Mouse (Mus musculus): ENCODE data around the gene Gm9833. TPM values are rescaled to one million over a fixed set of nuclear protein-coding genes. Genes with fewer than 3 reads are reported as not detected.

Gm9833 gene
- polyA plus RNA-seq, 1 experiment from 2014 or later: 4.7 TPM

DNA sequence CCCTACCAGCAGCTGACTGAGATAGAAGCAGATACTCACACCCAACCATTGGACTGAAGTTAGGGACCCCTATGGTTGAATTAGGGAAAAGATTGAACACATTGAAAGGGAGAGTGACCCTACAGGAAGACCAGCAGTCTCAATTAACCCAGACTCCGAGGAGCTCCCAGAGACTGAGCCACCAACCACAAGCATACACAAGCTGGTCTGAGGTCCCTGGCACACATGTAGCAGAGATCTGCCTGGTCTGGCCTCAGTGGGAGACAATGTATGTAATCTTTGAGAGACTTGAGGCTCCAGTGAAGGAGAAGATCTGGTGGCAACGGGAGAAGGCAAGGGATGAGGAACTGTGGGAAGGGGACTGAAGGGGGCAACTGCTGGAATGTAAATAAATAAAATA lies 23.7 kb downstream of the Gm9833 start:
- Histone ChIP-seq H3K9ac (ENCODE audit: low read length) (no peak overlapping the region), H3K9me3 (ENCODE audit: control insufficient read depth, low read length) (no peaks in the 10 kb centered on the region), H3K4me2 (ENCODE audit: low read depth, severe bottlenecking) (no peak overlapping the region), H3K27ac (replicated peaks; ENCODE audit: low read depth, low read length) (no peak overlapping the region), H3K27me3 (ENCODE audit: control insufficient read depth, insufficient read depth, low read length) (no peaks in the 10 kb centered on the region), H3K4me3 (ENCODE audit: low read depth, low read length) (no peak overlapping the region), H3K4me1 (ENCODE audit: control insufficient read depth, insufficient read depth, low read length) (no peaks in the 10 kb centered on the region), H3K36me3 (ENCODE audit: control insufficient read depth, insufficient read depth, low read length) (no peaks in the 10 kb centered on the region)
- ATAC-seq (ENCODE audit: insufficient number of reproducible peaks, low FRiP score, low TSS enrichment, low read depth) (no peak), DNase-seq (ENCODE audit: low spot score) (no peak)
- 76% methylated on average over 2 of the region's 2 CpGs for WGBS

DNA sequence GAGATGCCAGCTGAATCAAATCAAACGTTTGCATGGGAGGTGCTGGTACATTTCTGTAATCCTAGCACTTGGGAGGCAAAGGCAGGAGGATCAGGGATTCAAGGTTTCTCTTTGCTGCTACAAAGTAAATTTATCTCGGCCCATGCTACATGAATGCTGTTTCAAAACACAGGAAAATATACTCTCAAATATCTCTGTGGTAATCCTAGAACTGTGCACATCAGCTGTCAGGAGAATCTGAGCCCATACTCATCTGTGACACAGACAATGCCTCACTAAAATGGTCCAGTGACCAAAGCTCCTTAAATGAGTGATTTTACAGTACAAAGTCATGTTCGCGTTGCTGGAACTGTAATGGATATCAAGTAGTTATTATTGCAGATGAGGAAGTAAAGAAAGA lies 24.3 kb downstream of the Gm9833 start:
- no peak overlapping the region for H3K27ac ChIP-seq (replicated peaks; ENCODE audit: low read depth, low read length)
- H3K4me2 ChIP-seq (ENCODE audit: low read depth, severe bottlenecking): no peak overlapping the region
- no peaks in the 10 kb centered on the region for H3K9me3 ChIP-seq (ENCODE audit: control insufficient read depth, low read length)
- ATAC-seq (ENCODE audit: insufficient number of reproducible peaks, low FRiP score, low TSS enrichment, low read depth) (no peak), DNase-seq (ENCODE audit: low spot score) (no peak)
- no peak overlapping the region for H3K4me3 ChIP-seq (ENCODE audit: low read depth, low read length)
- no peaks in the 10 kb centered on the region for H3K36me3 ChIP-seq (ENCODE audit: control insufficient read depth, insufficient read depth, low read length)
- H3K9ac ChIP-seq (ENCODE audit: low read length): no peak overlapping the region
- H3K4me1 ChIP-seq (ENCODE audit: control insufficient read depth, insufficient read depth, low read length): no peaks in the 10 kb centered on the region
- 87% methylated on average over 4 of the region's 4 CpGs for WGBS
- no peaks in the 10 kb centered on the region for H3K27me3 ChIP-seq (ENCODE audit: control insufficient read depth, insufficient read depth, low read length)

GRCm38 (mm10) chr3:10112660-10113059 lies 24.8 kb downstream of the Gm9833 start:
- no peaks in the 10 kb centered on the region for H3K27me3 ChIP-seq (ENCODE audit: control insufficient read depth, insufficient read depth, low read length)
- WGBS: 90% methylated on average over 2 of the region's 2 CpGs
- ATAC-seq (ENCODE audit: insufficient number of reproducible peaks, low FRiP score, low TSS enrichment, low read depth): no peak
- no peak overlapping the region for H3K4me2 ChIP-seq (ENCODE audit: low read depth, severe bottlenecking)
- no peak overlapping the region for H3K9ac ChIP-seq (ENCODE audit: low read length)
- no peaks in the 10 kb centered on the region for H3K4me1 ChIP-seq (ENCODE audit: control insufficient read depth, insufficient read depth, low read length)
- H3K9me3 ChIP-seq (ENCODE audit: control insufficient read depth, low read length): no peaks in the 10 kb centered on the region
- no peaks in the 10 kb centered on the region for H3K36me3 ChIP-seq (ENCODE audit: control insufficient read depth, insufficient read depth, low read length)
- H3K4me3 ChIP-seq (ENCODE audit: low read depth, low read length): no peak overlapping the region
- no peak overlapping the region for H3K27ac ChIP-seq (replicated peaks; ENCODE audit: low read depth, low read length)
- no peak for DNase-seq (ENCODE audit: low spot score)

- Histone ChIP-seq H3K4me1 (ENCODE audit: control insufficient read depth, insufficient read depth, low read length) (no peaks in the 10 kb centered on the region), H3K9me3 (ENCODE audit: control insufficient read depth, low read length) (no peaks in the 10 kb centered on the region), H3K9ac (ENCODE audit: low read length) (no peak overlapping the region), H3K36me3 (ENCODE audit: control insufficient read depth, insufficient read depth, low read length) (no peaks in the 10 kb centered on the region), H3K27ac (replicated peaks; ENCODE audit: low read depth, low read length) (no peak overlapping the region), H3K27me3 (ENCODE audit: control insufficient read depth, insufficient read depth, low read length) (no peaks in the 10 kb centered on the region), H3K4me3 (ENCODE audit: low read depth, low read length) (no peak overlapping the region), H3K4me2 (ENCODE audit: low read depth, severe bottlenecking) (no peak overlapping the region)
- ATAC-seq (ENCODE audit: insufficient number of reproducible peaks, low FRiP score, low TSS enrichment, low read depth) (no peak), DNase-seq (ENCODE audit: low spot score) (no peak)
- 93% methylated on average over 12 of the region's 12 CpGs for WGBS
Measured at GRCm38 (mm10) chr3:10116531-10116930, 28.6 kb downstream of the Gm9833 start.

GRCm38 (mm10) chr3:10121232-10121631 lies 33.3 kb downstream of the Gm9833 start:
- DNase-seq (ENCODE audit: low spot score): no peak
- H3K27me3 ChIP-seq (ENCODE audit: control insufficient read depth, insufficient read depth, low read length): no peaks in the 10 kb centered on the region
- no peak overlapping the region for H3K4me2 ChIP-seq (ENCODE audit: low read depth, severe bottlenecking)
- H3K4me3 ChIP-seq (ENCODE audit: low read depth, low read length): no peak overlapping the region
- no peak overlapping the region for H3K27ac ChIP-seq (replicated peaks; ENCODE audit: low read depth, low read length)
- H3K9ac ChIP-seq (ENCODE audit: low read length): no peak overlapping the region
- no peaks in the 10 kb centered on the region for H3K9me3 ChIP-seq (ENCODE audit: control insufficient read depth, low read length)
- H3K4me1 ChIP-seq (ENCODE audit: control insufficient read depth, insufficient read depth, low read length): no peaks in the 10 kb centered on the region
- 86% methylated on average over 9 of the region's 9 CpGs for WGBS
- no peak for ATAC-seq (ENCODE audit: insufficient number of reproducible peaks, low FRiP score, low TSS enrichment, low read depth)
- H3K36me3 ChIP-seq (ENCODE audit: control insufficient read depth, insufficient read depth, low read length): no peaks in the 10 kb centered on the region

DNA sequence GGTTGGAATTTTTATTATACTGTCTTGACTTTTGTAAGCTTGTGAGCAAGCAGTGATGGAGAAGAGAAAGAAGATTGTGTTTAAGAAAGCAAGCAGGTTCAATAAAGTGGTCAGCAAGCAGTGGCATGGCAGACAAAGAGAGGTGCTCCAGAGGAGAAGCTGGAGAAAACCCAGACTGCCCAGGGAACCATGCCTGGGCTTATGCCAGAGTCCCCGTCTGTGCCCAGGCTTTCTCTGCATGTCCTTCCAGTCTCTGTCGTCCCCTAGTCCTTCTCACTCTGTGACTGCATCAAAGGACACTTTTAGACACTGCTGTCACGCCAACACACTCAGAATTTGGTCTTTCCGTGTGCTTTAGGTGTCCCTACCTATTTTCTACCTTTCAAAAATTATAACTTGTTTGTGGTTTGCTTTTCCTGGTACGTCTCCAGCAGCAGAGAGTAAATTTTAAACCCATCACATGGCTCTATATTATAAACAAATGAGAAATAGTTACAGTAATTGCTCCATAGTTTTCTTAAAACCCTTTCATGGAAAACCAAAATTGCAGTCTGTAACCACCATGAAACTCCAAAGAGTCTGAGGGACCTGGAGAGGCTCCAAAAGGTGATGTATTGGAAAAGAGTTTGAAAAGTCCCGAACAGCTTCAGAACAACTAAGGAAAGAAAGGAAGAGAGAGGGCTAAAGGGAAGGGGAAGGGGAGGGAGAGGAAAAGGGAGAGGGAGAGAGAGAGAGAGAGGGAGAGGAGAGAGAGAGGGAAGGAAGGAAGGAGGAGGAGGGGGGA lies 34.2 kb downstream of the Gm9833 start:
- H3K9me3 ChIP-seq (ENCODE audit: control insufficient read depth, low read length): no peaks in the 10 kb centered on the region
- no peak overlapping the region for H3K4me3 ChIP-seq (ENCODE audit: low read depth, low read length)
- DNase-seq (ENCODE audit: low spot score): no peak
- no peak overlapping the region for H3K27ac ChIP-seq (replicated peaks; ENCODE audit: low read depth, low read length)
- WGBS: 78% methylated on average over 6 of the region's 6 CpGs
- H3K4me2 ChIP-seq (ENCODE audit: low read depth, severe bottlenecking): no peak overlapping the region
- no peaks in the 10 kb centered on the region for H3K4me1 ChIP-seq (ENCODE audit: control insufficient read depth, insufficient read depth, low read length)
- no peaks in the 10 kb centered on the region for H3K36me3 ChIP-seq (ENCODE audit: control insufficient read depth, insufficient read depth, low read length)
- no peak overlapping the region for H3K9ac ChIP-seq (ENCODE audit: low read length)
- H3K27me3 ChIP-seq (ENCODE audit: control insufficient read depth, insufficient read depth, low read length): no peaks in the 10 kb centered on the region
- ATAC-seq (ENCODE audit: insufficient number of reproducible peaks, low FRiP score, low TSS enrichment, low read depth): no peak

GRCm38 (mm10) chr3:10123615-10124014 lies 35.7 kb downstream of the Gm9833 start:
- no peaks in the 10 kb centered on the region for H3K4me1 ChIP-seq (ENCODE audit: control insufficient read depth, insufficient read depth, low read length)
- no peak overlapping the region for H3K27ac ChIP-seq (replicated peaks; ENCODE audit: low read depth, low read length)
- no peak overlapping the region for H3K4me3 ChIP-seq (ENCODE audit: low read depth, low read length)
- H3K4me2 ChIP-seq (ENCODE audit: low read depth, severe bottlenecking): no peak overlapping the region
- 82% methylated on average over 1 of the region's 1 CpGs for WGBS
- DNase-seq (ENCODE audit: low spot score): no peak
- H3K27me3 ChIP-seq (ENCODE audit: control insufficient read depth, insufficient read depth, low read length): no peaks in the 10 kb centered on the region
- no peaks in the 10 kb centered on the region for H3K9me3 ChIP-seq (ENCODE audit: control insufficient read depth, low read length)
- no peaks in the 10 kb centered on the region for H3K36me3 ChIP-seq (ENCODE audit: control insufficient read depth, insufficient read depth, low read length)
- no peak overlapping the region for H3K9ac ChIP-seq (ENCODE audit: low read length)
- no peak for ATAC-seq (ENCODE audit: insufficient number of reproducible peaks, low FRiP score, low TSS enrichment, low read depth)

DNA sequence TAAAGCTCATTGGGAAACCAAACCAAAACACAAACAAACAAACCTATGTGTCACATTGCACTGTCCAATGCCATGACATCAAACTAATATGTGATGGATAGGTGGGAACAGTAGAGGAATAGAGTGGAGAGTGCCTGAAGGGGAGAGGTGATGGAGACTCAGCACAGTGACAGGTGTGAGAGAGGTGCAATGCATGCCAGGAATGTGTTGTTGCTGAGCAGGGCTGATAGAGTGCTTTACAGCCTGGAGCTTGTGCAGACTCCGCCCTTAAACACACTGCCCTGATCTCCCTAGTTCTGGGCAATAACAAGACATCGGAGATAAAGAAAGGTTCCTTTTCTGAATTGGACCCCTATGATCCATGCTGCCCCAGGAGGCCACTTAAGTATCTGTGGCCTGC lies 36.2 kb downstream of the Gm9833 start:
- ATAC-seq (ENCODE audit: insufficient number of reproducible peaks, low FRiP score, low TSS enrichment, low read depth) (no peak), DNase-seq (ENCODE audit: low spot score) (no peak)
- Histone ChIP-seq H3K4me2 (ENCODE audit: low read depth, severe bottlenecking) (no peak overlapping the region), H3K36me3 (ENCODE audit: control insufficient read depth, insufficient read depth, low read length) (no peaks in the 10 kb centered on the region), H3K4me3 (ENCODE audit: low read depth, low read length) (no peak overlapping the region), H3K9ac (ENCODE audit: low read length) (no peak overlapping the region), H3K9me3 (ENCODE audit: control insufficient read depth, low read length) (no peaks in the 10 kb centered on the region), H3K4me1 (ENCODE audit: control insufficient read depth, insufficient read depth, low read length) (no peaks in the 10 kb centered on the region), H3K27me3 (ENCODE audit: control insufficient read depth, insufficient read depth, low read length) (no peaks in the 10 kb centered on the region), H3K27ac (replicated peaks; ENCODE audit: low read depth, low read length) (no peak overlapping the region)
- 90% methylated on average over 2 of the region's 2 CpGs for WGBS

DNA sequence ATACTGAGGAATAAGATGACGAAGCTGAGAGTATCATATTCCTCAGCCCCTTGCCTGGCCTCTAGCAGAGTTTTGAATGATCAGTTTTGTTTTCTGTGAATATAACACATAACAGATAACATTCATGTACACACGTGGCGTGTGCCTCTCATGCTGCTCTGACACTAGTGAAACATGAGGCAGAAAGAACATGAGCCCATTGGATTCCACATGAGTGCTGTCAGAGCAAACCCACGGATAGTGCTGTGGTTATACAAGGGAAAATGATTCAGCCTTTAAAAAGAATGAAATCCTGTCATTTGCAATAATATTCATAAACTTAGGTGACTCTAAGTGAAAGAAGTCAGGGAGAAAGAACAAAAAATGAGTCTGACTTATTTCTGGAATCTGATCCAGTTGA lies 37.4 kb downstream of the Gm9833 start:
- no peak for DNase-seq (ENCODE audit: low spot score)
- Histone ChIP-seq H3K4me2 (ENCODE audit: low read depth, severe bottlenecking) (no peak overlapping the region), H3K27ac (replicated peaks; ENCODE audit: low read depth, low read length) (no peak overlapping the region), H3K4me3 (ENCODE audit: low read depth, low read length) (no peak overlapping the region), H3K9me3 (ENCODE audit: control insufficient read depth, low read length) (no peaks in the 10 kb centered on the region), H3K36me3 (ENCODE audit: control insufficient read depth, insufficient read depth, low read length) (no peaks in the 10 kb centered on the region), H3K27me3 (ENCODE audit: control insufficient read depth, insufficient read depth, low read length) (no peaks in the 10 kb centered on the region), H3K9ac (ENCODE audit: low read length) (no peak overlapping the region), H3K4me1 (ENCODE audit: control insufficient read depth, insufficient read depth, low read length) (no peaks in the 10 kb centered on the region)
- whole genome bisulfite sequencing: 84% methylated on average over 4 of the region's 4 CpGs
- ATAC-seq (ENCODE audit: insufficient number of reproducible peaks, low FRiP score, low TSS enrichment, low read depth): no peak

All from limb, embryonic 11.5 days (tissue).